Mouse (Mus musculus) forebrain, embryonic 14.5 days (tissue): ENCODE results near the gene Rmdn3. TPM values are rescaled to one million over a fixed set of nuclear protein-coding genes. Genes with fewer than 3 reads are reported as not detected.

ENCODE experiments used
- ATAC-seq: fragments of 200-750 bp; cut with Nextera tagmentation; 2 replicates; pipeline ENCODE4 v1.8.0; 2017; ENCODE audit warnings: mild to moderate bottlenecking, moderate library complexity
- DNase-seq: peaks from one replicate; pipeline ENCODE4 v3.0.0-alpha.2; 2015; ENCODE audit warnings: low spot score
- H3K27ac ChIP-seq: fragments of 300-500 bp; sonication (generic); 2 replicates; pipeline ENCODE4 v1.5.1; 2014; ENCODE audit warnings: low read depth, mild to moderate bottlenecking, control low read depth, low read length, moderate library complexity
- H3K27me3 ChIP-seq: fragments of 300-500 bp; sonication (generic); replicated peaks from 2 replicates; pipeline ENCODE4 v1.6.1; 2014; ENCODE audit warnings: low read length, control low read depth, mixed read lengths; ENCODE audit not compliant: control insufficient read depth, insufficient read depth
- H3K36me3 ChIP-seq: fragments of 300-500 bp; sonication (generic); 2 replicates; pipeline ENCODE4 v1.6.1; 2014; ENCODE audit warnings: low read length, control low read depth; ENCODE audit not compliant: control insufficient read depth, insufficient read depth
- H3K4me1 ChIP-seq: fragments of 300-500 bp; sonication (generic); 2 replicates; pipeline ENCODE4 v1.6.1; 2014; ENCODE audit warnings: antibody characterized with exemption, low read length, control low read depth; ENCODE audit not compliant: control insufficient read depth, insufficient read depth
- H3K4me2 ChIP-seq: fragments of 300-500 bp; sonication (generic); 2 replicates; pipeline ENCODE4 v1.6.1; 2014; ENCODE audit warnings: mild to moderate bottlenecking, control low read depth, low read length
- H3K4me3 ChIP-seq: fragments of 300-500 bp; sonication (generic); 2 replicates; pipeline ENCODE4 v1.5.1; 2014; ENCODE audit warnings: low read depth, low read length, control low read depth
- H3K9ac ChIP-seq: fragments of 300-500 bp; sonication (generic); 2 replicates; pipeline ENCODE4 v1.6.1; 2014; ENCODE audit warnings: mild to moderate bottlenecking, low read length, control low read depth, moderate library complexity
- H3K9me3 ChIP-seq: fragments of 300-500 bp; sonication (generic); replicated peaks from 2 replicates; pipeline ENCODE4 v1.6.1; 2016; ENCODE audit warnings: low read length, control low read depth, mixed read lengths; ENCODE audit not compliant: control insufficient read depth
- WGBS: fragments of 180-500 bp; shearing (Covaris S2); extraction: QIAGEN DNeasy Blood & Tissue Kit; methylation state at CpG from one replicate; pipeline ENCODE4 v1.1.7; 2014; 5-methylcytosine and 5-hydroxymethylcytosine counted together
- polyA plus RNA-seq: library from polyadenylated mRNA; unstranded; fragments of >200 nt; fragmentation: Nextera tagmentation; extraction: Ambion mirVana; gene quantifications from 2 replicates; pipeline ENCODE4 v1.2.1, GENCODE M21; 2014

The Rmdn3 gene
- polyA plus RNA-seq, 1 experiment from 2014 or later: 43.5 TPM

DNA sequence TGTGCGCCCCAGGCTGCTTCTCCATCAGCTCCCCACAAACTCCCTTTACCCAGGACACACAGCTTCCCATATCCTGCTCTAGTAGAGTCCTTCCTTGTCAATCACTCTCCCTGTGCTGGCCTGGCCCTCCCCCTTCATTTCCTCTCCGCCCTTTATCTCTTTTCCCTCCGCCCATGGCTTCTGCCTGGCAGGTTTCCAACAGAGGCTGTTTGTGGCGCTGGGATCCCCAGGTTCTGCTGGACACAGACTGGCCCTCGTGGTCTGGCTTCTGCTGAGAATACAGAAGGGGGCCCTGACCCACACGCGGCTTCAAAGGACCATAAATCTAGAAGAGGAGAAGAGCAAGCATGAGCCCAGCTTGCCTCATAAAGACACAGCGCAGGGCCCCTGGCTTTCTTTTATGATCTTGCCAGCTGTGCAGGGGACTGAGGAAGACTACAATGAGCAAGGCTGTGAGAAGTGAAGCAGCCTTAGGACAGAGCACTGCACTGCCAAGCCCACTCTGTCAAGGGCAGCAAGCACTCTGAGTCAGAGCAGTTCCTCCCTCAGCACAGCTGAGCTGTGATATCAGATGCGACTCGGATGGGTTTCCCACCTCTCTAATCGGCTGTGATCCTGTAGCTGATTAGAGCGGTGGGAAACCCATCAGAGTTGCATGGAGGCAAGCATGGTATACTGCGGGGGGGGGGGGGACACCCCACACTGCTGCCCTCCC is 16.2 kb upstream of the Rmdn3 start:
- H3K4me2 ChIP-seq: no peak overlapping the region
- DNase-seq (peak; percentile 55), ATAC-seq (peak; percentile 43; the same call in 1 of the 2 replicates)
- H3K4me1 ChIP-seq: peaks cover 6% of the 10 kb centered on the region; the same call in 1 of the 2 replicates
- H3K36me3 ChIP-seq: peaks cover 16% of the 10 kb centered on the region; the same call in 1 of the 2 replicates
- H3K27me3 ChIP-seq: no peaks in the 10 kb centered on the region; the same call in 1 of the 2 replicates
- no peaks in the 10 kb centered on the region for H3K9me3 ChIP-seq
- peak overlapping the region; percentile 46; the same call in 1 of the 2 replicates for H3K9ac ChIP-seq
- no peak overlapping the region; the same call in 1 of the 2 replicates for H3K27ac ChIP-seq
- no peak overlapping the region for H3K4me3 ChIP-seq
- WGBS: 29% methylated on average over 13 of the region's 13 CpGs

DNA sequence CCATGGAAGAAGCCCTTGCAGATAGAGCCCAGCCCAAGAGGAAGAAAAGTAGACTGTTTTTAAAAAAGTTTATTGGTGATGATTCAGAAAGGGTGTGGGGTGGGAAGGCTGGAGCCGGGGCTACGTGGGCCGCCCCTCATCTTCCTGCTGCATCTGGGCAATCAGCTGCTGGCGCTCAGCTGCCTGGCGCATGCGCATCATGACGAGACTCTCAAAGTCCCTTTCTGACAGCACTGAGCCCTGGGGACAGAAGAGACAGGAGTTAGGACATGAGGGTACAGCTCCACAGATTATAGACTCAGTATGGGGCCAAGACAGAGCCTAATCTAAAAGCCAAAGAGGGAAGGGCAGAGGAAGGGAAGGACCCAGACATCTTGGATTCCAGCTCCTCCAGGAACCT is 15.6 kb upstream of the Rmdn3 start:
- no peak overlapping the region for H3K4me3 ChIP-seq
- H3K9ac ChIP-seq: no peak overlapping the region
- ATAC-seq (no peak), DNase-seq (no peak)
- H3K4me1 ChIP-seq: peaks cover 9% of the 10 kb centered on the region
- no peaks in the 10 kb centered on the region; the same call in 1 of the 2 replicates for H3K27me3 ChIP-seq
- H3K4me2 ChIP-seq: no peak overlapping the region
- H3K9me3 ChIP-seq: no peaks in the 10 kb centered on the region
- no peak overlapping the region for H3K27ac ChIP-seq
- H3K36me3 ChIP-seq: 0 out of 2 replicates have a peak, but pooled peaks cover 13% of the 10 kb centered on the region
- WGBS: 91% methylated on average over 7 of the region's 7 CpGs

DNA sequence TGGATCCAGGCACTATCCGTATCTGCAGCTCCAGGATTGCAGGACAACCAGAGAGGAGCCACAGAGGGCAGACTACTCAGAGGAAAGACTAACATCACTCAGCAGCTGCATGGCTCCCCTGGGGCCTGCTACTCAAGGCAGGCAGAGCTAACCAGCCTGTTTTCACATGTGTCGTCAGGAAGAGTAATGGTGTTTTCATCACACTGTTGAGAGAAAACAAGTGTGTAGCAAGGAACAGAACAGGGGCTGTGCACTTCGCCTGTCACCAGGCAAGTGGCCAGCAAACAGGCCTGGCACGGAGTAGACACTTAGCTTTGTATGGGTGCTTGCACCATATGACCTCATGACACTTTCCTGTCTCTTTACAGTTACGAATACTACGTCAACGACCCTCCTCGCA is 14.7 kb upstream of the Rmdn3 start:
- Histone ChIP-seq H3K4me1 (peaks cover 17% of the 10 kb centered on the region), H3K27me3 (no peaks in the 10 kb centered on the region; the same call in 1 of the 2 replicates), H3K9ac (no peak overlapping the region), H3K9me3 (no peaks in the 10 kb centered on the region), H3K36me3 (0 out of 2 replicates have a peak, but pooled peaks cover 6% of the 10 kb centered on the region), H3K4me2 (no peak overlapping the region), H3K4me3 (no peak overlapping the region), H3K27ac (no peak overlapping the region)
- 87% methylated on average over 8 of the region's 8 CpGs for WGBS
- DNase-seq (no peak), ATAC-seq (no peak)

DNA sequence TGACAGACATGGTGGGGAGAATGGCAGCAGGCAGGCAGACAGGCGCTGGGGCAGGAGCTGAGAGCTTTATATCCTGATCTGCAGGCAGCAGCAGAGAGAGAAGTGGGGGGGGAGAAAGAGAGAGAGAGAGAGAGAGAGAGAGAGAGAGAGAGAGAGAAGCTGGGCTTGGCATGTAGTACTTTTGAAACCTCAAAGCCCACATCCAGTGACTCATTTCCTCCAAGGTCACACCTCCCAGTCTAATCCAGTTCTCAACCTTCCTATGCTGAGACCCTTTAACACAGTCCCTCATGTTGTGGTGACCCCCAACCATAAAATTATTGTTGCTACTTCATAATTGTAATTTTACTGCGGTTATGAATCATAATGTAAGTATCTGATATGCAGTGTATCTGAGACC is 13.4 kb upstream of the Rmdn3 start:
- Histone ChIP-seq H3K9ac (no peak overlapping the region), H3K27ac (no peak overlapping the region)
- 79% methylated on average over 2 of the region's 2 CpGs for WGBS

DNA sequence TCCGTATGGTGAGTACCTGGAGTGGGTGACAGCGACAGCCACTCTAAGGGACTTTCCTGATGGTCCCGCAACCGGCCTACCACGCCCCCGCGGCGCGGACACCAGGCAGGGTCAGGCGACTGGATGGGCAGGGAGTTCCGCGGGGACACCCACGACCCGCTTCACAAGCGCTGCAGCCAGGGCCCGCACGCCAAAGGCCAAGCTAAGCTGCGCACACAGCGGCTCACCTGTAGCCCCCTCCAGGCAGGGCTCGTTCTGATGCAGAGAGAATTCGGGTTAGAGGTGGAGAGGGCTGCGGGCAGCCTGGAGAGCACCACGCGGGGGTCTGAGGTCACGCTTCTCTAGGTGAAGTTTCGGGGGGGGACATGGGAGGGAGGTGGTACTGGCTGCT is 11.0 kb upstream of the Rmdn3 start:
- Histone ChIP-seq H3K9me3 (no peaks in the 10 kb centered on the region), H3K4me1 (peaks cover 12% of the 10 kb centered on the region), H3K9ac (peak overlapping the region; percentile 58), H3K27ac (no peak overlapping the region), H3K4me2 (peak overlapping the region; percentile 99), H3K4me3 (peak overlapping the region; percentile 48), H3K27me3 (peaks cover 6% of the 10 kb centered on the region), H3K36me3 (no peaks in the 10 kb centered on the region)
- ATAC-seq (no peak), DNase-seq (no peak)
- 2% methylated on average over 26 of the region's 26 CpGs for WGBS

More for the DNA sequence above, 13.4 kb upstream of the Rmdn3 start:
- no peak for DNase-seq
- Histone ChIP-seq H3K9me3 (no peaks in the 10 kb centered on the region), H3K36me3 (0 out of 2 replicates have a peak, but pooled peaks cover 3% of the 10 kb centered on the region), H3K4me1 (peaks cover 17% of the 10 kb centered on the region), H3K4me2 (no peak overlapping the region), H3K27me3 (peaks cover 5% of the 10 kb centered on the region), H3K4me3 (no peak overlapping the region)
- no peak for ATAC-seq

DNA sequence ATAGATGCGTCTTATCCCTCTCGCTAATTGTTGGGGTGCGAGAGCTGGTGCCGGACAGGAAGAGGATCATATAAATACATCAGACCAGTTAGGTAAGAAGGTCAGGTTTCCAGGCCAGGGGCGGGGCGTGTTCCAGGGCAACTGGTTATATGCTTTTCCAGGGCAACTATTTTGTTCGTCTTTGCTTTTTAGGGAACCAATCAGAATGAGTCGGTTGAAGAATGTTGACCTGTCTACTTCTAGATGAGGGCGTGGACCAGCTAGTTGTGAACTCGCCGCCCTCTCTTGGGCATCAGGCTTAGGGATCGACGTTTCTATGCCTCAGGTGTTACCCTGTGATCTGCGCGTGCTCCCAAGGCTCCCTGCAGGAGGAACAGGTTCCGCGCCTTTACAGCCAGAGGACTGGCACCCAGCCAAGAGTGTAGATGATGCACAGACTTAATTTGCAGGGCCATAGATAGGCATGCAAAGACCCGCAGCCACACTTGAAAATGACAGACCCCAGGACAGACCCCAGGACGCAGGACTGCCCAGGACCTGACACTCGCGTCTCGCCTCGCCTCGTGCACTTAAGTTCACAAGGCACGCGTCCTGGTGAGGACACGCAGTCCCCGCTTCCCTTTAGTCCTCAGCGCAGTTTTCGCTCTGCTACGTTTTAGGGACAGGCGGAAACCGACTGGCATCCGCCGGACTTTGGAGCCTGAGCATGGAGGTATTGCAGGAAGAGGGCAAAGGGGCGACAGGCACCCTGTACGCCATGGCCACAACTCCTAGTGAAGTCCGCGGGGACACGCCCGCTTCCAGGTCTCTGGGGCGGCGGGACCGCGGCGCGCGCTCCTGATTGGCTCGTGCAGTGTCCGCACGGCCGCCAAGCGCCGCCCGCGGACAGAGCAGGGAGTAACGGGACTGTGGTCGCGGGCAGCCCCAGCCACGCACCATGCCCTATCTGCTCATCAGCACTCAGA is 10.3 kb upstream of the Rmdn3 start, which contains the start of gene Gchfr:
TSS of gene Gchfr (plus strand) at position 873 of the 965 bp plus-strand sequence.
- Histone ChIP-seq H3K4me1 (peaks cover 11% of the 10 kb centered on the region), H3K27ac (no peak within 1 kb of the TSS), H3K9me3 (no peaks in the 10 kb centered on the region), H3K36me3 (no peaks in the 10 kb centered on the region), H3K4me3 (peak within 1 kb of the TSS; percentile 48), H3K4me2 (peak within 1 kb of the TSS; percentile 99), H3K27me3 (peaks cover 6% of the 10 kb centered on the region), H3K9ac (peak within 1 kb of the TSS; percentile 58)
- under 1% methylated on average over 60 of the region's 60 CpGs for WGBS
- ATAC-seq (peak; percentile 80), DNase-seq (peak; percentile 76)

DNA sequence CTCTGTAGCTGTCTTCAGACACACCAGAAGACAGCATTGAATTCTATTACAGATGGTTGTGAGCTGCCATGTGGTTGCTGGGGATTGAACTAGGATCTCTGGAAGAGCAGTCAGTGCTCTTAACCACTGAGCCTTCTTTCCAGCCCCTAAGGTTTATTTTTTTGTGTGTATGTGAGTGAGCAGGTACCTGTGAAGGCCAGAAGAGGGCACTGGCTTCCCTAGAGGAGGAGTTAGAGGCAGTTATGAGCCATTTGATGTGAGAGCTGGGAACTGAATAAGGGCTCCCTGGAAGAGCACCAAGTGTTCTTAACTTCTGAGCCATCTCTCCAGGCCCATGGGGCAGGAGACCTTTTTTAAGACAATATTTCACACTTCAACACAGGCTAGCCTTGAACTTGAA is 8.6 kb upstream of the Rmdn3 start:
- Histone ChIP-seq H3K4me2 (no peak overlapping the region), H3K27ac (no peak overlapping the region), H3K9me3 (no peaks in the 10 kb centered on the region), H3K9ac (no peak overlapping the region), H3K27me3 (peaks cover 6% of the 10 kb centered on the region), H3K4me1 (peaks cover 11% of the 10 kb centered on the region), H3K36me3 (no peaks in the 10 kb centered on the region), H3K4me3 (no peak overlapping the region)
- DNase-seq: no peak
- ATAC-seq: no peak

DNA sequence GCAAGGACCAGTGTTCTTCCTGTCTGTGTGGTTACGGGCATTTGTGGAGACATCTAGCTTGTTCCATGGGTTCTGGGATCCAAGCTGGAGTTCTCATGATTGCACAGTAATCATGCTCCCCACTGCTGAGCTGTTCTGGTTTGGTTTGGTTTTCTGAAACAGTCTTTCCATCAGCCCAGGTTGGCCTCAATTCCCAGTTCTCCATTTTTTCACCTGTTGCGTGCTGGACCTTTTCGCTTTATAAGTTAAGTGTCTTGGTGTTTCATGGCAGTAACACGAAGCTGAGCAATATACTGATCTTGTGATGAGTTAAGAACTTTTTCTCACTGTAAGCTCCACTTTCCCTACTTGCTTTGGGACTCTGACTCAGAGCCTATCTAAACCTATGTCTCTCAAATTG is 7.2 kb upstream of the Rmdn3 start:
- Histone ChIP-seq H3K36me3 (no peaks in the 10 kb centered on the region), H3K27me3 (peaks cover 6% of the 10 kb centered on the region), H3K4me1 (peaks cover 11% of the 10 kb centered on the region), H3K4me3 (no peak overlapping the region), H3K4me2 (no peak overlapping the region), H3K9me3 (no peaks in the 10 kb centered on the region), H3K27ac (no peak overlapping the region), H3K9ac (no peak overlapping the region)
- ATAC-seq (no peak), DNase-seq (no peak)
- 92% methylated on average over 4 of the region's 4 CpGs for WGBS
